Mouse (Mus musculus) embryonic fibroblast, embryonic 13.5 days (primary cell): ENCODE measurements around the gene D430019H16Rik. TPM values are rescaled to one million over a fixed set of nuclear protein-coding genes. Genes with fewer than 3 reads are reported as not detected.

Experiments used
- H3K27ac ChIP-seq: 2 replicates; pipeline ENCODE4 v1.5.1; 2012; ENCODE audit warnings: low read length, control low read depth, inconsistent platforms; ENCODE audit not compliant: insufficient read depth
- H3K4me1 ChIP-seq: 2 replicates; pipeline ENCODE4 v1.6.1; 2011; ENCODE audit warnings: low read length; ENCODE audit not compliant: control insufficient read depth, insufficient read depth
- H3K4me3 ChIP-seq: 2 replicates; pipeline ENCODE4 v1.5.1; 2011; ENCODE audit warnings: mild to moderate bottlenecking, control low read depth, low read length; ENCODE audit not compliant: insufficient read depth
- CTCF ChIP-seq: IDR thresholded peaks from 2 replicates; pipeline ENCODE4 v1.5.1; 2011; ENCODE audit warnings: mild to moderate bottlenecking, control low read depth, low read length, moderate library complexity, borderline replicate concordance; ENCODE audit not compliant: insufficient read depth
- POLR2A ChIP-seq: IDR thresholded peaks from 2 replicates; pipeline ENCODE4 v1.6.1; 2011; ENCODE audit warnings: low read depth, mild to moderate bottlenecking, control low read depth, low read length, moderate library complexity
- polyA plus RNA-seq: library from polyadenylated mRNA; stranded (reverse); fragments of >200 nt; gene quantifications from 2 replicates; pipeline ENCODE4 v1.2.4, GENCODE M21; 2011; ENCODE audit warnings: low read depth; ENCODE audit not compliant: missing spikeins, insufficient read length

Gene D430019H16Rik
- polyA plus RNA-seq, 1 experiment, result 2.2 TPM

DNA sequence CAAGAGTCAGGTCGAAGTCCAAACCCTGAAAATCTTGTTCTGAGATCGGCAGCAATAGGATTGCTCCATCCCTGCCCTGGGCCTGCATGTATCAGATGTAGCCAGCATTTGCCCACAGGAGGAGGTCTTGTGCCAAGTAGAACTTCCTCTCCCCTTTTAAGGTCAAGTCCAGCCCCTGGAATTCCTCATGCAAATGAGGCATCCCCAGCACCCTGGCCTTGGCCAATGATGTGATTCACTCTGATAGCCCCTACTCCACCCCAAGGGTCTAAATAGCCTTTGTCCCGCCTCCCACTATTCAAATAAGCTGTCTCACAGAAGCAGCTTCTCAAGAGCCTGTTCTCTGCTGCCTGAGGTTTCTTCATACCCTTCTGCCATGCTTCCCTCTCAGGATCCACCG, 81.2 kb downstream of the D430019H16Rik start:
- H3K4me1 ChIP-seq, result no peaks in the 10 kb centered on the region
- H3K4me3 ChIP-seq, result no peak overlapping the region
- TF ChIP-seq POLR2A (no peak), CTCF (no peak)
- H3K27ac ChIP-seq, result no peak overlapping the region

DNA sequence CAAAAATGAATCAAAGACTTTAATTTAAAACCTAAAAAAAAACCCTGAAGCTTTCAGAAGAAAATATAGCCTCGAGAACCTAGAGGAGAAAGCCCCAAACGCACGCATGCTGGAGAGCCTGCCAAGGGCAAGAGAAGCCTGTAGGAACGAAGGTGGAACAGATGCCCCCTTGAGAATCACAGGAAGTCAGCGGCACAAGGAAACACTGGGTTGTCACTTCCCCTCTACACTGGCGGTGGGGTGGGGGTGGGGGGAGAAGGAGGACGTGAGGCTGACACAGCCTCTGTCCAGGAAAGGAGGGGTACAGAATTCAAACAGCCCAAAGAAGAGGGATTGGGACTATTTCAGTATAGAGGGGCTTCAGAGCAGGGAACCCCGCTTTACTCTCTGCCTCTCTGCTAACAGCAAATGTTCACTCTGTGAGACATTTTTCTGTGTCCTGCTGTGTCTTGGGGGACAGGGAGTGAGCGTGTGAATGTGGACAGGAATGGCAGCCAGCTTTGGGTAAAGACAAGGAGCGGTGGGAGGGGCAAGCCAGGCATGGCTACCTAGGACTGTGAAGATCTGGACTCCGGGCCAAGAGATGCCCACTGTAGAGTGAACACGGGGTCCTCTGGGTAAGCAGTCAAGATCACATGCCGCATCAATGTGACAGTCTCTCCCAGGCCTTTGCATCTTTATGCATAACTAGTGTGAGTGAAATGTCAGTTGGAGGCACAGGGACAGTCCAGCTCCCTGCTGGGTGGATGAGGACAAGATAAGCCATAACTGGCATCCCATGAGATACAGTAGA, 82.5 kb downstream of the D430019H16Rik start:
- TF ChIP-seq CTCF (no peak), POLR2A (no peak)
- Histone ChIP-seq H3K4me1 (no peaks in the 10 kb centered on the region), H3K4me3 (no peak overlapping the region), H3K27ac (no peak overlapping the region)

GRCm38 (mm10) chr12:105537162-105537561, 83.5 kb downstream of the D430019H16Rik start:
- no peak overlapping the region for H3K4me3 ChIP-seq
- no peak for TF ChIP-seq POLR2A
- no peak for TF ChIP-seq CTCF
- no peaks in the 10 kb centered on the region for H3K4me1 ChIP-seq
- no peak overlapping the region for H3K27ac ChIP-seq

GRCm38 (mm10) chr12:105539649-105540048, 86.0 kb downstream of the D430019H16Rik start:
- no peak overlapping the region for H3K27ac ChIP-seq
- no peak overlapping the region for H3K4me3 ChIP-seq
- peaks cover 5% of the 10 kb centered on the region for H3K4me1 ChIP-seq
- TF ChIP-seq CTCF, result no peak

GRCm38 (mm10) chr12:105541590-105542402, 88.1 kb downstream of the D430019H16Rik start:
- H3K4me3 ChIP-seq, result no peak overlapping the region
- H3K27ac ChIP-seq, result no peak overlapping the region
- TF ChIP-seq CTCF, result no peak
- no peak for TF ChIP-seq POLR2A
- H3K4me1 ChIP-seq, result peaks cover 10% of the 10 kb centered on the region

GRCm38 (mm10) chr12:105542513-105542912, 88.9 kb downstream of the D430019H16Rik start:
- Histone ChIP-seq H3K4me3 (no peak overlapping the region), H3K27ac (no peak overlapping the region), H3K4me1 (peaks cover 10% of the 10 kb centered on the region)
- TF ChIP-seq POLR2A, result no peak
- no peak for TF ChIP-seq CTCF

Other genes with a start within 250 kb of the D430019H16Rik start
- not detected in 2 replicates for gene Tcl1, start 231.1 kb upstream of the D430019H16Rik start, polyA plus RNA-seq
- gene Tunar, start 120.0 kb upstream of the D430019H16Rik start, polyA plus RNA-seq, result not detected in 2 replicates
- gene Bdkrb2, start 109.4 kb downstream of the D430019H16Rik start, polyA plus RNA-seq, result 0.58 and 0.90 TPM in 2 replicates
- 0.60 TPM in 1 of 2 replicates, not detected in the other for gene Bdkrb1, start 149.2 kb downstream of the D430019H16Rik start, polyA plus RNA-seq
- 27.7 and 31.4 TPM in 2 replicates for gene Gskip, start 231.0 kb downstream of the D430019H16Rik start, polyA plus RNA-seq
- gene Atg2b, start 231.4 kb downstream of the D430019H16Rik start, polyA plus RNA-seq, result 24.5 and 25.9 TPM in 2 replicates